Mouse (Mus musculus): ENCODE measurements around the gene Slco2a1. TPM values are rescaled to one million over a fixed set of nuclear protein-coding genes. Genes with fewer than 3 reads are reported as not detected.

Gene Slco2a1
- 1 to 10 TPM; 7.4 to 9.3 TPM for total RNA-seq (2021)
- long read RNA-seq, experiment 1, full-length matches to known transcripts = 1 of 10 reads
- long read RNA-seq, experiment 1, partial matches to known transcripts = 1 of 10 reads
- long read RNA-seq, experiment 1, other reads (novel, unspliced or antisense) = 8 of 10 reads
- long read RNA-seq, experiment 2, full-length matches to known transcripts = 1 of 4 reads
- long read RNA-seq, experiment 2, partial matches to known transcripts = 1 of 4 reads
- long read RNA-seq, experiment 2, other reads (novel, unspliced or antisense) = 2 of 4 reads

GRCm38 (mm10) chr9:102988462-102988861 is at the start of gene Slco2a1:
TSS of gene Slco2a1 (plus strand) at chr9:102988712.
- DNase-seq = no peak

- no peak for DNase-seq
These were observed 46.3 kb upstream of the Slco2a1 start for GRCm38 (mm10) chr9:102942221-102942620.

- DNase-seq = no peak
These were observed 43.6 kb upstream of the Slco2a1 start for GRCm38 (mm10) chr9:102944891-102945290.

GRCm38 (mm10) chr9:102946469-102947015 is 42.0 kb upstream of the Slco2a1 start:
- no peak for DNase-seq

GRCm38 (mm10) chr9:102948706-102949105 is 39.8 kb upstream of the Slco2a1 start:
- no peak for DNase-seq

GRCm38 (mm10) chr9:102951091-102951994 is 37.2 kb upstream of the Slco2a1 start:
- no peak for DNase-seq

- DNase-seq = no peak
These were observed 32.6 kb upstream of the Slco2a1 start for GRCm38 (mm10) chr9:102955866-102956265.

- DNase-seq = peak; percentile 17
These were observed 29.8 kb upstream of the Slco2a1 start for GRCm38 (mm10) chr9:102958703-102959102.

GRCm38 (mm10) chr9:102961356-102962092 is 27.0 kb upstream of the Slco2a1 start:
- DNase-seq = no peak

GRCm38 (mm10) chr9:102962093-102962788 is 26.3 kb upstream of the Slco2a1 start:
- no peak for DNase-seq

GRCm38 (mm10) chr9:102963321-102963720 is 25.2 kb upstream of the Slco2a1 start:
- no peak for DNase-seq

GRCm38 (mm10) chr9:102964644-102965043 is 23.9 kb upstream of the Slco2a1 start:
- no peak for DNase-seq

- peak; percentile 28 for DNase-seq
These were observed 16.0 kb upstream of the Slco2a1 start for GRCm38 (mm10) chr9:102972393-102973050.

GRCm38 (mm10) chr9:102975887-102976286 is 12.6 kb upstream of the Slco2a1 start:
- DNase-seq = no peak

- no peak for DNase-seq
These were observed 11.4 kb upstream of the Slco2a1 start for GRCm38 (mm10) chr9:102977090-102977489.

- DNase-seq = peak; percentile 69
These were observed 10.6 kb upstream of the Slco2a1 start for GRCm38 (mm10) chr9:102977791-102978492.

GRCm38 (mm10) chr9:102979011-102979700 is 9.4 kb upstream of the Slco2a1 start:
- DNase-seq = no peak

GRCm38 (mm10) chr9:102979956-102980355 is 8.6 kb upstream of the Slco2a1 start:
- DNase-seq = no peak

GRCm38 (mm10) chr9:102980420-102980819 is 8.1 kb upstream of the Slco2a1 start:
- no peak for DNase-seq

GRCm38 (mm10) chr9:102981791-102982190 is 6.7 kb upstream of the Slco2a1 start:
- no peak for DNase-seq

Data from adrenal gland, postnatal 10 days (tissue).